Mouse (Mus musculus) testis, adult 2 months (tissue): Measurements from ENCODE around the gene Dmrta1. TPM values are rescaled to one million over a fixed set of nuclear protein-coding genes. Genes with fewer than 3 reads are reported as not detected.
A peak's percentile ranks its signal among the peaks of the same experiment; 100 is the strongest.
"Not testable (repeated sequence)": the region's sequence is repeated elsewhere in the genome, so short reads cannot be mapped to it uniquely, and the experiment has no call there.

Experiments
- H3K27ac ChIP-seq: fragments of 200-500 bp; 2 replicates; pipeline ENCODE4 v1.5.1; 2012; ENCODE audit warnings: low read depth, low read length; ENCODE audit not compliant: control insufficient read depth, insufficient read depth
- H3K27me3 ChIP-seq: fragments of 200-500 bp; 2 replicates; pipeline ENCODE4 v1.6.1; 2012; ENCODE audit warnings: mild to moderate bottlenecking, low read length, moderate library complexity; ENCODE audit not compliant: control insufficient read depth, insufficient read depth
- H3K36me3 ChIP-seq: fragments of 200-500 bp; 2 replicates; pipeline ENCODE4 v1.6.1; 2012; ENCODE audit warnings: mild to moderate bottlenecking, low read length; ENCODE audit not compliant: control insufficient read depth, insufficient read depth
- H3K4me1 ChIP-seq: fragments of 200-500 bp; 2 replicates; pipeline ENCODE4 v1.6.1; 2012; ENCODE audit warnings: low read length; ENCODE audit not compliant: control insufficient read depth, insufficient read depth
- H3K4me3 ChIP-seq: fragments of 200-500 bp; 2 replicates; pipeline ENCODE4 v1.5.1; 2012; ENCODE audit warnings: low read depth, mild to moderate bottlenecking, low read length, moderate library complexity, mixed read lengths; ENCODE audit not compliant: control insufficient read depth
- CTCF ChIP-seq: fragments of 200-500 bp; IDR thresholded peaks from 2 replicates; pipeline ENCODE4 v1.5.1; 2012; ENCODE audit warnings: low read depth, mild to moderate bottlenecking, inconsistent platforms, low read length, moderate library complexity; ENCODE audit not compliant: control insufficient read depth, insufficient read depth, insufficient replicate concordance
- POLR2A ChIP-seq: fragments of 200-500 bp; IDR thresholded peaks from 2 replicates; pipeline ENCODE4 v1.6.1; 2012; ENCODE audit warnings: low read depth, mild to moderate bottlenecking, inconsistent platforms, low read length, moderate library complexity; ENCODE audit not compliant: control insufficient read depth
- polyA plus RNA-seq: library from polyadenylated mRNA; depleted of rRNA; stranded (reverse); fragments of >200 nt; gene quantifications from 2 replicates; pipeline ENCODE4 v1.2.3, GENCODE M21; 2012

Dmrta1 gene
- polyA plus RNA-seq, 1 experiment = 10.0 TPM

DNA sequence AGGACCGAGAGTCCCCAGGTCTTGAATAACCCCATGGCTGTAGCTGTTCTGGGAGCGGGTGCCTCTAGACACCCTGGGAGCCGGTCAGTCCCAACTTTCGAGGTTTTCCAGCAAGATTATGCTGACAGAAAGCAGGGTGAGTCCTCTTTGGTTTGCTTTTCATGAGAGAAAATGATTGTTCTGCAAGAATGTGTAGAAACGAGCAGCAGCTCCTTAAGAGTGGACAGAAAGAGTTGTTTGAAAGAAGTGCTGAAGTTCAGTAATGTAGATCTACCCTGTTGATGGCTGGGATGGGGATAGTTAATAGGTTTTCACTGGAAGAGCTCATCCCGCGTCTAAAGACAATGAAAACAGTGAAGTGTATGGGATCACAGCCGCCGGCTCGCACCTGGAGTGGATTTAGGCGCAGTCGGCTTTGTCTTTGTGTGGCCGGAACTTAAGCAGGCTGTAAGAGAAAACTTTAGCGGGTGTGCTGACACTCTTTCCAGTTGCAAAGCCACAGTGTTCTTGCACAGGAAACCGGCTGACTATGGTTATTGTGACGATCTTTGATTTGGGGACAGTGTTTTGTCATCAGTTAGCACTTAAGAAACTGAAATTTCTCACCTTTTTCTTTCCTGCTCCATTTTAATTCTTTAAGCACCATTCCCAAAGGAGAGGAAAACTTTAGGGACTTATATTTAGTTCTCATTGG lies 9.7 kb downstream of the Dmrta1 start:
- 0 out of 2 replicates have a peak overlapping the region, but pooled peaks have one; percentile 2 for H3K27ac ChIP-seq
- H3K27me3 ChIP-seq = no peaks in the 10 kb centered on the region
- TF ChIP-seq CTCF (no peak), POLR2A (no peak)

DNA sequence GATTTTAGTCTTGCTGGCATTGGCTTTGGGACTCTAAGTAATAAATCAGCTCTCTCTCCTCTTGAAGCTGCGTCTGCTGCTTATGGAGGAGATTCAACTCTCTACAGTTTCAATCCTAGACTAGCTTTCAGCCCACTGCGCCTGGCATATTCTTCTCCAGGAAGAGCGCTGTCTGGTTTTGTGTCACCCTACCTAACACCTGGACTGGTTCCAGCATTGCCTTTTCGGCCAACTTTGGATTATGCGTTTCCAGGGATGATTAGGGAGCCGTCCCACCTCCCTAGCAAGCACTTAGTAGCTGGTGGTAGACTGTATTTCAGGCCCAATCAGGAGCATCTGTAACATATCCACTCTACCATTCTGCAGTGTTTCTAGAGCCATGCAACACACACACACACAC lies 12.7 kb downstream of the Dmrta1 start:
- Histone ChIP-seq H3K36me3 (no peaks in the 10 kb centered on the region), H3K27ac (no peak overlapping the region), H3K4me3 (no peak overlapping the region), H3K4me1 (peaks cover 8% of the 10 kb centered on the region), H3K27me3 (no peaks in the 10 kb centered on the region)
- TF ChIP-seq POLR2A = no peak
- TF ChIP-seq CTCF = no peak

More for the DNA sequence above, 9.7 kb downstream of the Dmrta1 start:
- Histone ChIP-seq H3K4me1 (peaks cover 8% of the 10 kb centered on the region), H3K36me3 (no peaks in the 10 kb centered on the region), H3K4me3 (peak overlapping the region; percentile 81)

DNA sequence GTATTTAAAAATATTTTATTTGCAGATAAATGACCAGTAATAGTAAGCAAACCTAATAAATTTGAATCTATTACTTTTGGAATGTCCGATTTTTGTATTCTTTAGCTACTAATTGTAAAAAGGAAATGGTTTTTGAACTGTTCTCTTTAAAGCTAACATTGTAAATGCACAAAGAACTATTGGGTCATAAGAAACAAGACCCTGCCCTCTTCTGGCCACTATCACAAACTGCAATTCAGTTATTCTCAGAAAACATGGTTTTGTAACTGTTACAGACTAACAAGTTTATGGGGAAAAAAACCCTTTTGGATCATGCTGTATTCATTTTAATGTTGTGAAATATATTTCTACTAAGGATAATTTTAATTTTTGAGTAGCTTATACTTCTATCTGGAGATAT lies 13.5 kb downstream of the Dmrta1 start:
- TF ChIP-seq CTCF = no peak
- no peak for TF ChIP-seq POLR2A
- H3K4me3 ChIP-seq = no peak overlapping the region
- H3K27ac ChIP-seq = no peak overlapping the region
- no peaks in the 10 kb centered on the region for H3K27me3 ChIP-seq
- H3K4me1 ChIP-seq = peaks cover 8% of the 10 kb centered on the region
- H3K36me3 ChIP-seq = no peaks in the 10 kb centered on the region

DNA sequence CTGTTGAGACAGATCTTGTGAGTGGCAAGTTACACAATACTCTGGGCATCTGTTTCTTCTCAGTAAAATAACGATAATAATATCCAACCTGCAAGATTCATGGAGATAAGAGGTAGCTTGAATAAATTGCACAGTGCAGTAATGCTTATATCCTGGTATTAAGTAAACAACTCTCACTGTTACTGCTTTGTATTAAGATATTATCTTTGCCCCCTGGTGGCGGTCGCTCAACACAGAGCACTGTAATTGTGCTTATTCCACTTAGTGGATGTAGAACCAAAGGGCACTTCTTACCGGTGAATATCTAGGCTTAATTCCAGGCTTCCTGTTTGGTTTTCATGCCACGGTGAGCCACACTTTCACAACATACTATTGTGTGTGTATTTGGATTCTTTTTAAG lies 16.4 kb downstream of the Dmrta1 start:
- no peaks in the 10 kb centered on the region for H3K36me3 ChIP-seq
- H3K4me1 ChIP-seq = no peaks in the 10 kb centered on the region
- H3K27ac ChIP-seq = no peak overlapping the region
- H3K27me3 ChIP-seq = no peaks in the 10 kb centered on the region
- no peak for TF ChIP-seq POLR2A
- H3K4me3 ChIP-seq = no peak overlapping the region

DNA sequence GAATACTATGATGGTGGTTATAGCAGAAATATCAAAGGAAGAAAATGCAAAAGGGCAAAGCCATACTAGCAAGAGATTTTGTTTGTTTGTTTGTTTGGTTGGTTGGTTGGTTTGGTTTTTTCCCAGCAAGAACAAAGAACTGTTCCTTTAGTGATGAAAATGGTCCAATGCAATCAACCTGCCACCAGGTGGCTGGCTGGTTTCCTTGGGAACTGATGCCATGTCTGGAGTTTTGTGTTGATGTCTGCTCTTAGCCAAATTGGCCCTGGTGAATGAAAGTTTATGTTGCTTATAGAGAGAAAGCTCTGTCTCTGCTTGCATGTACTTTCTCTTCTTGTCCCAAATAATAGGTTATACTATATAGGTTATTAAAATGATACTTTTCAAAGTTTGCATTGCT lies 18.7 kb downstream of the Dmrta1 start:
- H3K36me3 ChIP-seq = no peaks in the 10 kb centered on the region
- H3K27ac ChIP-seq = no peak overlapping the region
- no peak overlapping the region for H3K4me3 ChIP-seq
- H3K4me1 ChIP-seq = no peaks in the 10 kb centered on the region
- H3K27me3 ChIP-seq = no peaks in the 10 kb centered on the region
- TF ChIP-seq POLR2A (no peak), CTCF (no peak)

DNA sequence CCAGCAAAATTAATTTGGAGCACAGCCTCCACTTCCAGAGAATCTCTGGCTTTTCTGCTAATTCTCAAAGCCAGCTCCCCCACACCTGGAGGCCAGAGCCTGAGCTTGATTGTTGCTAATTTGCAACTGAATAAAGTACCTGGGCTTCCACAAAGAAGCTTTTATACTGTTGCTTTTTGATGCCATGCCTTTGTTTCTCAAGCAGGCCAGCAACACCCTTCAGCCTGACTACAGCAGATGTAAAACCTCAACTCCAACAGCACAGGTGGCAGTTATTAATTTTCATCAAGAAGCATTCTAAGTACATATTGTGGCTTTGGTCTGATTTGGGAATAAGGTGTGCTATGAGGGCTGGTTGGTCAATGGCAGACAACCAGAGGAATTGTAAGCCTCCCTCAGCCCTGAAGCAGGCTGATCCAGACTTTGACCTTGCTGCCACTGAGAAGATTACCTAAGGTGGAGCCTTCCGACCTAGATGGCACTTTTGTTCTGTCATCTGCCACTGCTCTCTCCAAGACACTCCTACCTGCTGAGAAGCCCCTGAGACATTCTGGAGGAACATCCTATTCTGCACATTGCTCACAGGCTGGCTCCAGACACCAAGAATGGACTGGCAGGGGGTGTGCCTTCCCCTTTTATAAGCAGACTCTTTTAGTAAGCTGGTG lies 44.4 kb downstream of the Dmrta1 start:
- H3K27me3 ChIP-seq, H3K27ac ChIP-seq, H3K4me1 ChIP-seq, H3K36me3 ChIP-seq, H3K4me3 ChIP-seq: not testable (repeated sequence)
